9 mouse cellular contexts compared by ENCODE assay signal in the genomic region with DNA sequence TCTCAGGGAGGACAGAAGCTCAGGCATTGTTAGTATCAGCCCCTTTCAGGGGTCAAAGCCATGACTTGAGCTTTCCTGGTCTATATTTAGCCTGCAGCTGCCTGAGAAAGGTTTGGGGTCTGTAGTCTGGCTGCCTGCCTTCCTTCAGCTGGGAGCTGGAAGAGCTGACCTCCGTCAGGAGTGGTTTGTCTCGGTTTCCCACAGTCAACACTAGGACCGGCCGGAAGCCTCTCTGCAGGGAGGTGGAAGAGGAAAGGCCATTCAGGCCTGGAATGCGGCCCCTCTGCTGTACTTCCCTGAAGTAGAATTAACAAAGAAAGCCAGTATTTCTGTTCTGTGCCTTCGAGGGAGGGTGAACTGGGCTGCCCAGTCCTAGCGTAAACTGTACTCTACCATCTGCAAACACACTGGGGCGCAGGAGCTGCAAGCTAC.
DNase-seq lines count a peak whose midpoint lies in the region; ATAC-seq and TF ChIP-seq lines count a peak whose summit lies in the region.
"Had no signal": no experiment of that assay in that cellular context is flagged by ENCODE, and none has a peak within 500 bp of the region (broad histone marks: within the 10 kb centered on the region; RNA-seq: fewer than 3 reads in every experiment).

No protein-coding gene starts in this region.

- H3K4me3 ChIP-seq in cerebellum, adult 2 months (replicated peaks; ENCODE audit: insufficient read depth, low read depth, low read length) = no peak overlapping the region
- H3K4me3 ChIP-seq in forebrain, embryonic 14.5 days (ENCODE audit: low read depth, low read length) = no peak overlapping the region
- no peak overlapping the region for H3K4me3 ChIP-seq in hindbrain, postnatal 0 days (ENCODE audit: low read length)
- no peak overlapping the region for H3K4me3 ChIP-seq in liver, embryonic 15.5 days (replicated peaks)
- H3K4me3 ChIP-seq in stomach, embryonic 15.5 days (replicated peaks) = peak overlapping the region; percentile 39
- H3K4me3 ChIP-seq: erythroblast, embryonic 14.5 days had no signal

- no peaks in the 10 kb centered on the region for H3K27me3 ChIP-seq in cerebellum, adult 2 months (ENCODE audit: control insufficient read depth, insufficient read depth, low read length)
- H3K27me3 ChIP-seq in forebrain, embryonic 14.5 days (replicated peaks; ENCODE audit: control insufficient read depth, insufficient read depth, low read length) = no peaks in the 10 kb centered on the region
- H3K27me3 ChIP-seq in hindbrain, postnatal 0 days (ENCODE audit: insufficient read depth, low read length) = no peaks in the 10 kb centered on the region
- no peaks in the 10 kb centered on the region for H3K27me3 ChIP-seq in liver, embryonic 15.5 days
- no peaks in the 10 kb centered on the region for H3K27me3 ChIP-seq in stomach, embryonic 15.5 days (replicated peaks)

- H3K4me1 ChIP-seq in cerebellum, adult 2 months (ENCODE audit: control insufficient read depth, insufficient read depth, low read length) = no peaks in the 10 kb centered on the region
- peaks cover 5% of the 10 kb centered on the region; the same call in 1 of the 2 replicates for H3K4me1 ChIP-seq in forebrain, embryonic 14.5 days (ENCODE audit: control insufficient read depth, insufficient read depth, low read length)
- H3K4me1 ChIP-seq in hindbrain, postnatal 0 days (ENCODE audit: insufficient read depth, low read length) = no peaks in the 10 kb centered on the region
- H3K4me1 ChIP-seq in liver, embryonic 15.5 days (replicated peaks) = 0 out of 2 replicates have a peak, but pooled peaks cover 10% of the 10 kb centered on the region
- H3K4me1 ChIP-seq in stomach, embryonic 15.5 days = peaks cover 22% of the 10 kb centered on the region

- WGBS in cerebellum, adult 2 months = 47% methylated on average over 8 of the region's 8 CpGs
- WGBS in forebrain, embryonic 14.5 days = 37% methylated on average over 8 of the region's 8 CpGs
- 37% methylated on average over 8 of the region's 8 CpGs for WGBS in hindbrain, postnatal 0 days
- 47% methylated on average over 8 of the region's 8 CpGs for whole genome bisulfite sequencing in liver, embryonic 15.5 days (ENCODE audit: insufficient replicate concordance)
- 14% methylated on average over 8 of the region's 8 CpGs for WGBS in stomach, embryonic 15.5 days

- H3K4me2 ChIP-seq in forebrain, embryonic 14.5 days (ENCODE audit: low read length) = 0 out of 2 replicates have a peak overlapping the region, but pooled peaks have one; percentile 3
- H3K4me2 ChIP-seq in hindbrain, postnatal 0 days (ENCODE audit: low read depth, low read length) = peak overlapping the region; percentile 44
- 0 out of 2 replicates have a peak overlapping the region, but pooled peaks have one; percentile 5 for H3K4me2 ChIP-seq in liver, embryonic 15.5 days
- peak overlapping the region; percentile 44 for H3K4me2 ChIP-seq in stomach, embryonic 15.5 days

- no peak for TF ChIP-seq POLR2A in cerebellum, adult 2 months (IDR thresholded peaks at IDR 0.05; ENCODE audit: borderline replicate concordance, insufficient read depth, low read length)

- TF ChIP-seq CTCF in cerebellum, adult 2 months (IDR thresholded peaks at IDR 0.05; ENCODE audit: borderline replicate concordance, insufficient read depth, low read depth, low read length) = no peak
- no peak for TF ChIP-seq CTCF in hindbrain, postnatal 0 days (IDR thresholded peaks at IDR 0.05; ENCODE audit: low read depth)

- ATAC-seq in forebrain, embryonic 14.5 days = 0 out of 2 replicates have a peak, but pooled peaks have one; percentile 20
- peak; percentile 42 for ATAC-seq in hindbrain, postnatal 0 days
- ATAC-seq in liver, embryonic 15.5 days (ENCODE audit: insufficient read depth) = 0 out of 2 replicates have a peak, but pooled peaks have one; percentile 25
- peak; percentile 66 for ATAC-seq in stomach, embryonic 15.5 days (ENCODE audit: insufficient read depth, low FRiP score, low read depth)
- ATAC-seq in cerebellum, adult (ENCODE audit: insufficient number of reproducible peaks, low FRiP score, low TSS enrichment) = no peak

- H3K36me3 ChIP-seq in forebrain, embryonic 14.5 days (ENCODE audit: control insufficient read depth, insufficient read depth, low read length) = no peaks in the 10 kb centered on the region
- no peaks in the 10 kb centered on the region for H3K36me3 ChIP-seq in hindbrain, postnatal 0 days (ENCODE audit: insufficient read depth, low read length)
- no peaks in the 10 kb centered on the region for H3K36me3 ChIP-seq in liver, embryonic 15.5 days (replicated peaks)
- H3K36me3 ChIP-seq in stomach, embryonic 15.5 days = no peaks in the 10 kb centered on the region

- H3K9me3 ChIP-seq in forebrain, embryonic 14.5 days (replicated peaks; ENCODE audit: control insufficient read depth, low read length) = no peaks in the 10 kb centered on the region
- no peaks in the 10 kb centered on the region for H3K9me3 ChIP-seq in hindbrain, postnatal 0 days (ENCODE audit: low read length)
- H3K9me3 ChIP-seq in liver, embryonic 15.5 days (replicated peaks) = no peaks in the 10 kb centered on the region
- H3K9me3 ChIP-seq in stomach, embryonic 15.5 days = no peaks in the 10 kb centered on the region

- DNase-seq in cerebellum, adult 2 months = no peak
- no peak for DNase-seq in cerebellum, adult 9-10 months
- DNase-seq in forebrain, embryonic 14.5 days (ENCODE audit: low spot score) = no peak
- peak; percentile 28 for DNase-seq in hindbrain, postnatal 0 days (ENCODE audit: low spot score)
- no peak for DNase-seq in MN1 (ENCODE audit: low spot score)

- peak overlapping the region; percentile 52; the same call in 1 of the 2 replicates for H3K27ac ChIP-seq in cerebellum, adult 2 months (ENCODE audit: insufficient read depth, low read length)
- H3K27ac ChIP-seq in forebrain, embryonic 14.5 days (ENCODE audit: low read depth, low read length) = no peak overlapping the region
- peak overlapping the region; percentile 78 for H3K27ac ChIP-seq in hindbrain, postnatal 0 days
- H3K27ac ChIP-seq in liver, embryonic 15.5 days (replicated peaks) = no peak overlapping the region
- H3K27ac ChIP-seq in stomach, embryonic 15.5 days = peak overlapping the region; percentile 89

- no peak overlapping the region; the same call in 1 of the 2 replicates for H3K9ac ChIP-seq in forebrain, embryonic 14.5 days (ENCODE audit: low read length)
- H3K9ac ChIP-seq in hindbrain, postnatal 0 days (replicated peaks; ENCODE audit: low read length) = no peak overlapping the region
- no peak overlapping the region for H3K9ac ChIP-seq in liver, embryonic 15.5 days
- no peak overlapping the region for H3K9ac ChIP-seq in stomach, embryonic 15.5 days

Comparison
In these comparisons a context has a peak if more than half of its experiments do, and no peak if none do; other contexts are left out.
1. H3K27ac ChIP-seq: peak in cerebellum, adult 2 months (single experiment), hindbrain, postnatal 0 days (single experiment) and stomach, embryonic 15.5 days (single experiment); none in forebrain, embryonic 14.5 days (single experiment) and liver, embryonic 15.5 days (single experiment).
2. Peak in every context shown above with its lines, with median percentiles within 50 percentile points of each other: H3K4me2 ChIP-seq.